Mouse (Mus musculus) T-helper 17 cell (primary cell): Measurements from ENCODE around the gene R3hdm2.

Source experiments
- in situ Hi-C, 2 experiments: fragments of 300-600 bp; cut with MboI, MseI; formaldehyde crosslinking; loops; 1 replicate in 1 of 2; 2 replicates in 1 of 2; pipeline ENCODE4 v1.15.1; 2025; ENCODE audit warnings: high pct_unique_total_duplicates in 2 of 2

Gene R3hdm2

GRCm38 (mm10) chr10:127380251-127380691 is at the start of gene R3hdm2:
R3hdm2 (plus strand) TSS chr10:127380327.
- in situ Hi-C loops, result no loop called here

GRCm38 (mm10) chr10:127332211-127332874 is 47.8 kb upstream of the R3hdm2 start:
- in situ Hi-C loops, result loop anchor here (5.0 to 10.0 kb wide), 2 partner anchors 145 to 148 kb away; partner anchors contain the start of gene Slc26a10 (in 1 of the 2)

- in situ Hi-C loops, result loop anchor here (5.0 to 10.0 kb wide), 2 partner anchors 146 to 148 kb away; partner anchors contain the start of gene Slc26a10 (in 1 of the 2)
Measured at GRCm38 (mm10) chr10:127333152-127333551, 47.0 kb upstream of the R3hdm2 start.

- in situ Hi-C loops, result loop anchor here in 1 of 2 experiments (10.0 kb wide), 1 partner anchor 150 kb away; the partner anchor contains the start of gene Slc26a10
Measured at GRCm38 (mm10) chr10:127335271-127335670, 44.9 kb upstream of the R3hdm2 start.

GRCm38 (mm10) chr10:127336952-127337351 is 43.2 kb upstream of the R3hdm2 start:
- in situ Hi-C loops, result loop anchor here in 1 of 2 experiments (10.0 kb wide), 1 partner anchor 152 kb away; the partner anchor contains the start of gene Slc26a10

- in situ Hi-C loops, result loop anchor here in 1 of 2 experiments (10.0 kb wide), 1 partner anchor 153 kb away; the partner anchor contains the start of gene Slc26a10
Measured at GRCm38 (mm10) chr10:127337536-127338099, 42.5 kb upstream of the R3hdm2 start.

- in situ Hi-C loops, result loop anchor here in 1 of 2 experiments (10.0 kb wide), 1 partner anchor 154 kb away; the partner anchor contains the start of gene Slc26a10
Measured at GRCm38 (mm10) chr10:127338930-127339682, 41.0 kb upstream of the R3hdm2 start.

GRCm38 (mm10) chr10:127339683-127340576 is 40.2 kb upstream of the R3hdm2 start:
- in situ Hi-C loops, result loop anchor here in 1 of 2 experiments (10.0 kb wide), 1 partner anchor 155 kb away; the partner anchor contains the start of gene Slc26a10

- in situ Hi-C loops, result no loop called here
Measured at GRCm38 (mm10) chr10:127340577-127341359, 39.4 kb upstream of the R3hdm2 start.

- in situ Hi-C loops, result no loop called here
Measured at GRCm38 (mm10) chr10:127341360-127341690, 38.8 kb upstream of the R3hdm2 start.

GRCm38 (mm10) chr10:127341891-127342639 is 38.1 kb upstream of the R3hdm2 start, which contains the start of gene Gli1:
Gli1 (minus strand) TSS chr10:127341974.
- in situ Hi-C loops, result no loop called here

GRCm38 (mm10) chr10:127343029-127343428 is 37.1 kb upstream of the R3hdm2 start:
- in situ Hi-C loops, result no loop called here

GRCm38 (mm10) chr10:127346173-127346572 is 34.0 kb upstream of the R3hdm2 start:
- in situ Hi-C loops, result no loop called here

GRCm38 (mm10) chr10:127348957-127349356 is 31.2 kb upstream of the R3hdm2 start:
- in situ Hi-C loops, result no loop called here

GRCm38 (mm10) chr10:127349810-127350209 is 30.3 kb upstream of the R3hdm2 start:
- in situ Hi-C loops, result loop anchor here in 1 of 2 experiments (5.0 kb wide), 1 partner anchor 67 kb away; no protein-coding TSS in a partner anchor

GRCm38 (mm10) chr10:127350594-127351284 is 29.4 kb upstream of the R3hdm2 start:
- in situ Hi-C loops, result loop anchor here in 1 of 2 experiments (5.0 kb wide), 1 partner anchor 67 kb away; no protein-coding TSS in a partner anchor

- in situ Hi-C loops, result loop anchor here in 1 of 2 experiments (5.0 kb wide), 1 partner anchor 66 kb away; no protein-coding TSS in a partner anchor
Measured at GRCm38 (mm10) chr10:127351285-127351595, 28.9 kb upstream of the R3hdm2 start.

GRCm38 (mm10) chr10:127351719-127352118 is 28.4 kb upstream of the R3hdm2 start:
- in situ Hi-C loops, result loop anchor here in 1 of 2 experiments (5.0 kb wide), 1 partner anchor 66 kb away; no protein-coding TSS in a partner anchor
